Mouse (Mus musculus) left cerebral cortex, postnatal 36 days (tissue): ENCODE measurements at regions not wholly inside any gene's neighbourhood (a gene's known extent, or its start where the extent isn't known, plus 50 kb on each side); places are given as distances from the start of the nearest gene placed in this dataset.

ENCODE experiments used
- DNase-seq, 2 experiments: peaks; one replicate each; pipeline ENCODE4 v3.0.0; 2021 to 2022; ENCODE audit warnings: low spot score in 2 of 2, mixed read lengths in 1 of 2
- intact Hi-C: fragments of 180-260 bp; cut with DNase I; formaldehyde crosslinking; loops from one replicate; pipeline ENCODE4 v1.15.1; 2025

GRCm38 (mm10) chr1:94263313-94263712, 211.0 kb upstream of the Pdcd1 start:
- intact Hi-C loops, result no loop called here
- DNase-seq, result peak; percentile 11 to 14

- no peak for DNase-seq
- intact Hi-C loops, result no loop called here
Observed at GRCm38 (mm10) chr1:94235426-94235825, 183.1 kb upstream of the Pdcd1 start.

GRCm38 (mm10) chr1:94221006-94221405, 168.7 kb upstream of the Pdcd1 start:
- intact Hi-C loops, result no loop called here

GRCm38 (mm10) chr1:94217407-94217806, 165.1 kb upstream of the Pdcd1 start:
- intact Hi-C loops, result no loop called here

More at GRCm38 (mm10) chr1:94221006-94221405, 168.7 kb upstream of the Pdcd1 start:
- no peak for DNase-seq

GRCm38 (mm10) chr1:94208929-94209328, 156.6 kb upstream of the Pdcd1 start:
- intact Hi-C loops, result no loop called here
- DNase-seq, result no peak

More at GRCm38 (mm10) chr1:94217407-94217806, 165.1 kb upstream of the Pdcd1 start:
- no peak for DNase-seq

GRCm38 (mm10) chr1:94207859-94208258, 155.5 kb upstream of the Pdcd1 start:
- intact Hi-C loops, result no loop called here
- no peak for DNase-seq

GRCm38 (mm10) chr1:94203281-94203680, 150.9 kb upstream of the Pdcd1 start:
- no peak for DNase-seq
- intact Hi-C loops, result no loop called here

GRCm38 (mm10) chr1:94183876-94184275, 131.5 kb upstream of the Pdcd1 start:
- intact Hi-C loops, result no loop called here
- peak; percentile 8 to 10 for DNase-seq

GRCm38 (mm10) chr1:94149958-94150357, 97.6 kb upstream of the Pdcd1 start:
- DNase-seq, result no peak
- intact Hi-C loops, result no loop called here

- no peak for DNase-seq
- intact Hi-C loops, result no loop called here
Observed at GRCm38 (mm10) chr1:94147015-94147414, 94.7 kb upstream of the Pdcd1 start.

- DNase-seq, result no peak
- intact Hi-C loops, result no loop called here
Observed at GRCm38 (mm10) chr1:94140518-94140917, 88.2 kb upstream of the Pdcd1 start.

- intact Hi-C loops, result no loop called here
Observed at GRCm38 (mm10) chr1:94139445-94140062, 87.2 kb upstream of the Pdcd1 start.

GRCm38 (mm10) chr1:94136731-94137130, 84.4 kb upstream of the Pdcd1 start:
- DNase-seq, result peak in 1 of 2 experiments; percentile 36
- intact Hi-C loops, result no loop called here

More at GRCm38 (mm10) chr1:94139445-94140062, 87.2 kb upstream of the Pdcd1 start:
- DNase-seq, result no peak
